Mouse (Mus musculus) megakaryocyte-erythroid progenitor cell, adult 5-6 weeks (primary cell): ENCODE data around the gene Krtap27-1. TPM values are rescaled to one million over a fixed set of nuclear protein-coding genes. Genes with fewer than 3 reads are reported as not detected.

Source experiments
- ATAC-seq: replicated peaks from 2 replicates; pipeline ENCODE4 v1.8.0; 2016; ENCODE audit warnings: mild to moderate bottlenecking, inconsistent platforms; ENCODE audit not compliant: severe bottlenecking, poor library complexity, low FRiP score, low TSS enrichment
- total RNA-seq, 2 experiments: library from RNA; stranded (forward) in 1 of 2; stranded (reverse) in 1 of 2; fragments of 200-1000, 215-1000 nt in 1 of 2; fragments of >200 nt in 1 of 2; fragmentation: Nextera tagmentation in 1 of 2; gene quantifications; 2 replicates each; pipeline ENCODE4 v1.2.3; 2014 to 2017

Krtap27-1 gene
- total RNA-seq (2014; fragmentation: Nextera tagmentation), result not detected in 2 replicates
- total RNA-seq (2017), result not detected in 2 replicates

GRCm38 (mm10) chr16:88671571-88671970 is at the start of gene Krtap27-1:
Gene Krtap27-1 (minus strand): TSS chr16:88671671.
- ATAC-seq, result no peak

GRCm38 (mm10) chr16:88720031-88720430 is 48.6 kb upstream of the Krtap27-1 start:
- ATAC-seq, result no peak

DNA sequence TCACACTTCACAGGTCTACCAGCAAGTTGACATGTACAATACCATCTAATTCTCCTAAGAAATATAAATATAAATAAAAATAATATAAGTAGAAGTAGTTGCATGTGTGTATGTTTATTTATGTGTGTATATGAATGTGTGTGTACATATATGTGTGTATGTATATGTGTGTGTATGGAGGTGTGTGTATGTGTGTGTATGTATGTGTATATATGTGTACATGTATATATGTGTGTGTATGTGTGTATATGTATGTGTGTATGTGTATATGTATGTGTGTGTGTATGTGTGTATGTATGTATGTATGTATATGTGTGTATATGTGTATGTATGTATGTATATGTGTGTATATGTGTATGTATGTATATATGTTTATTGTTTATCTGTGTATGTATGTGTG is 45.1 kb upstream of the Krtap27-1 start:
- no peak for ATAC-seq

DNA sequence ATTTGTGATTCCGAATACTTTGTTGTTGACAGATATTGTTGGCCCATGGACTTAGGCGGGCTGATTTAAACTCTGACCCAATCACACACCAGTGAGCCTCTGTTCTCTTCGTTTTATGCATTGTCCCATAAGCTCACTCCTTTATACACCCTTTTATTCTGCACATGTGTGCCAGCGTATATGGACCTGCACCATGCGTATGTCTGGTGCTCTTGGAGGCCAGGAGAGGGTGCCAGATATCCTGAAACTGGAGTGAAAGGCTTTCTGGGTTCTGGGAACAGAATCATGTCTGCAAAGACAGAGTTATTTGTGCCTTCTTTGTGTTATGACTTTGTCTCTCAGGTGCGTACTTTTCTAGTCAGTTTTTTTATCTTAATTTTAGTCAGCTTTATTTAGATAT is 39.8 kb upstream of the Krtap27-1 start:
- ATAC-seq, result no peak

DNA sequence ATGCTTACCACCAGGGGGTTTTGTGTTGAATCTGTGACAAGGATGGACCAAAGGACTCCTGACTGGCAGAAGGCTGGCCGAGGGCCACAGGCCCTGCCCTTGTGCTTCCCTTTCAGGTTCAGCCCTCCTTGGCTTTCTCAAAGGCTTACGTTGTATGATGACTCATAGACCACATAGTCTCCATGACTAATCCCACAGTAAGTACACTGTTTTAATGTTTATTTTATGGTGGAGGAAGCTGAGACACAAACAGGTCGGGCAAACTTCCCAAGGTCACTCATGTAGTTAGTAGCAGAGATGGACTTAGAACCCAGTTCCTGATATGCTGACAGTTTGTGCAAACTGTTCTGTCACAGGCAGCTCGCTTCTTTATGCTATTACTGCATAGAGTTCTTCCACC is 39.3 kb upstream of the Krtap27-1 start:
- ATAC-seq, result no peak

- ATAC-seq, result no peak
Measured at GRCm38 (mm10) chr16:88707496-88708012, 36.1 kb upstream of the Krtap27-1 start, which contains the start of gene 2310061N02Rik. Gene 2310061N02Rik (minus strand): TSS chr16:88707962.

DNA sequence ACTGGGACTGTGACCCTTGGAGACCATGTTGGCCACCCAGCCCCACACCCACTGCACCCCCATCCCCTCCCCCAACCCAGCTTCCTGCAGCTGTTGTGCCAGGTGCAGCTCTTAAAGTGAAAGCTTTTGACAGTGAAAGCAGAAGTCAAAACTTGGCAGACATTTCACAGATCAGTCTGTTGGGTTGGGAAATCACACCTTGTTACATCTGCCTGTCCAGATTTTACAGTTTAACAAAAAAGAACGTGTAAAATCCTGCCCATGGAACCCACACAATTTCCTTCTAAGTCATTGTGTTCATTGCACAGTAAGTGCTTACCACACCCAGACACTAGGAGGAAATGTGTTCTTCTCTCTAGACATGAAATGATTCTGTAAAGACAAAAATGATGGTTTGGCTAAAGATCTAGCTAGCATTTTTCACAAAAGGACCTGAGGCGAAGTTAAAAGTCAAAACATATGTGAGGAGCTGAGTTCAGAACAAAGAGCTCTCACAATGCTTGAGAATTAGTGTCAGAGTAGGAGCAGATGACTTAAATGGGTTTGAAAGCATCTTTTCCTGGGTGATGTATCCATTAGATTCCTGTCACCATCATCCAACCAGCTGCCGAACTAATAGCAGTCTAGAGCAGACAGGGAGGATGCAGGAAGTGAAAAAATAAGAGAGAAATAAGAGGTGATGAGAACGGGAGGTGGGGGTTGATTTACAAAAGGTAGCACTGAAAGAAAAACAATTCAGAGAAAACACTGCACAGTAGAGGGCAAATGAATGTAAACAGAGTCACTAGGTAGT is 29.8 kb upstream of the Krtap27-1 start:
- no peak for ATAC-seq

DNA sequence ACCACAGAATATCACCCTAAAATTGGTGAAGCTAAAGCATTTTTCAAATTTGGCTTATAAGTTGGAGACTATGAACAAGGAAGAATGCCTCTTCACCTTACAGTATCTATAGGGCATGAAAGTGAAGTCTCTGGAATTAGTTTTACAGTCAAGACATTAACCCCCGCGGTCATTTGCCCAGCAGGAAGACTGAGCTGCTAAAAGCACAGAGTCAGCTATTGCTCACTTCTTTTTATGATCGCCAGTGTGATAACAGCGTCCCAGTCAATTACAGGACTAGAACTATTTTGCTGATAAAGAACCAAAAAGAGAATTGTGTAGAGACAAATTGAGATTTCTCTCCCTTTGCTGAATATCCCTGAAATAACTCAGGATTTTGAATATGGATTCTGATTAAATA is 24.8 kb upstream of the Krtap27-1 start:
- ATAC-seq, result no peak

- ATAC-seq, result no peak
Measured at GRCm38 (mm10) chr16:88681282-88681681, 9.8 kb upstream of the Krtap27-1 start.

DNA sequence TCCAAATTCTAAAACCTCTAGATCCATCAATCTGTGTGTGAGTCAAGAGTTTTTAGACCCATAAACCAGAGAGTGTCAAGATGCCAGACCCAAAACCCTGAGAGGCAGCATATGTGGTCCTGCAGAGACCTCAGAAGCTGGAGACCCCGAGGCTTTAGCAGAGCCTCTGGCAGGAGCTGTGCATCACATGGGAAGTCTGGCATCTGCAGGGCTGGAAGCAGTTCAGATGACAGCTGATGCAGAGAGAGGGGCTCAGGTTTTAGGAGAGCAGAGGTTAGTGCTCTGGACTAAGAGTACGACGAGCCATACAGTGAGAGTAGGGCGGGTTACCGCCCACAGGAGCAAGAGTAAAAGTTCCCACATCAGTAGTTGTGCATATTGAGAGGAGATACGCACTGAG is 7.6 kb upstream of the Krtap27-1 start:
- ATAC-seq, result no peak

- no peak for ATAC-seq
Measured at GRCm38 (mm10) chr16:88657426-88657825, 14.0 kb downstream of the Krtap27-1 start.

GRCm38 (mm10) chr16:88651952-88652351 is 19.5 kb downstream of the Krtap27-1 start:
- ATAC-seq, result no peak

DNA sequence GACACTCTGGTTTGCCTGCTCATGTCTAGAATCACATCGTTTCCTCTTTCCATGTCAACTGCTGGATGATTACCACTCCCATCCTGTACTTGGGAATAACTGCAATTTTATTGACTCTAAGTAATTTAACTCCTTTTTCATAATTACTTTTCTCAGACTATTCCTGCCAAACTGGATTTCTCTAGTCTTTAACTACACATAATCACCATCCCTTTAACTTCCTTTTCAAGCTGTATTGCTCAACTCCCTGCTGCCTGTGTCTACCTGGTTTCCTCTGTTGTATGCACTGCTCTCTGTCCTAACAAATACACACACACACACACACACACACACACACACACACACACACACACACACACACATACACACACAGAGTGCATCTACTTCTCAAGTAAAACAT is 20.4 kb downstream of the Krtap27-1 start:
- ATAC-seq, result no peak

GRCm38 (mm10) chr16:88647358-88647846 is 24.1 kb downstream of the Krtap27-1 start, which contains the start of gene Krtap26-1:
Gene Krtap26-1 (minus strand): TSS chr16:88647796.
- no peak for ATAC-seq

DNA sequence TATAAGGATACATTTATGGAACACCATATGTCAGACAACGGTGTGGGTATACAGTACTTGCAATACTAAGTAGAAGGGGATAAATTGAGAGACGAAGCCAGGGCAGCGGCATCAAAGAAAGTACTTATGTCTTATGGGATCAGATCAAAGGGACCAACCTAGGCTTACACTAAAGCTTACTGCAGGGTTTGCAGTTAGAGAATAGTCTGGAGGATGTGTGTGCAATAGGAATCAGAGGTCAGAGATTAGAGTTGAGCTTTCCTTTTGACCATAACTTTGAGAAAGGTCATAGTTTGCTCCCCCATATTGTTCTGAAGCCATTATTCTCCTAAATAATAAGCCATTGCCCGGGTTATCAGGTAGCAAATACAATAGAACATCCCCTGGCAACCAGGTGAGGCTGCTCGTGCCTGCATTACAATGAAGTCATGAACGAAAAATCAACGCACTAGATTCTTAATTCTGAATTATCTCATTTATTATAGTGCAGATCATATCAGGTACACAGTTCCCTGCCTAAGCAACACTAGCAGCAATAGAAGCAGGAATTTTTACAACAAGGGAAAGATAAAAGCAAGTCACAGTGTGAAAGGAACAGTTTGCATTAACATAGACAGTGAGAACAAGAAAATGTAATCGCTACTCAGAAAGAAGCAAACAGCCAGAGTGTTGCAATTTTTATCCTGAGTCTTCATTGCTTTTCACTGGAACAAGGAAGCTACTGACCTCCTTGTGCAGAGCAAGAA is 24.9 kb downstream of the Krtap27-1 start:
- no peak for ATAC-seq

DNA sequence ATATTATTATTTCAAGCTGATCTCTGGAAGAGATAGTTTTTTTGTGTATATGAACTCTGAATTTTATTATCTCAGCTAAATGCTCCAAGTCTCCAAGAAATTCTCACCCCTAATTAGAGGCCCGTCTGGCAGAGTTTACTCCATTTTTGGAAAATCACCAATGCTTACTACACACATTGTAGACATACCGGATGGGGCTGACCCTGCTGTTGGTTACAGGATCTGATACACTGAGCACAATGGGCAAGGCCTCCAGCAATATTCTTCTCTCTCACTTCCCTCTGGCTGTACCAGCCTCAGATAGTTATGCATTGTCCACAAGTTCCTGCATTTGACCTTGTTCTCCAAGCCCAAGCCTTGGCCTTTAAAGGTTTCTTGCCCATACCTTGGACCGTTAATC is 31.4 kb downstream of the Krtap27-1 start:
- ATAC-seq, result no peak

GRCm38 (mm10) chr16:88635142-88635541 is 36.3 kb downstream of the Krtap27-1 start:
- ATAC-seq, result no peak

DNA sequence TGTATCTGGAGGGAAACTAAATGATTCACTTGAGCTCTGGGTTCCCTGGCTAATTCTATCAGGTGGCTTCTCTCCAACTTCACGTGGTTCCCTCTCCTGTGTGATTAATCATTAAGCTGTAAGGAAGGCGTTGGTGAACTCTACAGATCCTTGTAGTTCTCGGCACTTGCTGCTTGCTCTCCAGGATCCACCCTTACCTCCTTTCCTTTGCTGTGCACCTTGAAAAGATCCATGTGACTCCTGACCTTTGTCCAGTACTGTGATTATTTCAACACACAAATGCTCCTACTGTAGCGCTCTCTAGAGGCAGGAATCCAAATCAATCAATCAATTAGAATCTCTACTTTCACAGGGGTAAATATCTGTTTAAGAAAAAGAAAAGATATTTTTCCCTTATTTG is 40.0 kb downstream of the Krtap27-1 start:
- ATAC-seq, result no peak

DNA sequence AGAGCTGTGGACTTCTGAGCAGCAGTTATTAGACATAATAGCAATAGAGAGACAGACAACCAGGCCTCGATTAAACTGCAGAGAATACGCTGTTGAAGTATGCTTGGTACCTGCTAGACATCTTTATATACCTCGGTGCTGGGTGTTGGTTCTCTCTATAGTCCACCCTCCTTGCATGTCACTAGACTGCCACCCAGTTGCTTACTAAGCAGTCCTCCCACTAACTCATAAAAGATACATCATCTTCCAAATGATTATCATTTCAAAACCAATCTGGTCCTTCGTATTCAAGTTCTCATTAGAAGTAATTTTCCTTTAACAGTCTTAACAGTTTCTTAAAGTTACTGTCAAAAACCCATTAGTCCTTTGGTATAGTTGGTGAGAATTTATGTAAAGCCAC is 43.9 kb downstream of the Krtap27-1 start, which contains the start of gene 2310079G19Rik:
Gene 2310079G19Rik, minus strand, starts transcription at position 101 of the 400 bp plus-strand sequence.
- ATAC-seq, result no peak
